Mouse (Mus musculus): Measurements from ENCODE around the gene Ywhag. TPM values are rescaled to one million over a fixed set of nuclear protein-coding genes. Genes with fewer than 3 reads are reported as not detected.

Gene Ywhag
- polyA plus RNA-seq, 1 experiment from 2014 or later = 208 TPM

DNA sequence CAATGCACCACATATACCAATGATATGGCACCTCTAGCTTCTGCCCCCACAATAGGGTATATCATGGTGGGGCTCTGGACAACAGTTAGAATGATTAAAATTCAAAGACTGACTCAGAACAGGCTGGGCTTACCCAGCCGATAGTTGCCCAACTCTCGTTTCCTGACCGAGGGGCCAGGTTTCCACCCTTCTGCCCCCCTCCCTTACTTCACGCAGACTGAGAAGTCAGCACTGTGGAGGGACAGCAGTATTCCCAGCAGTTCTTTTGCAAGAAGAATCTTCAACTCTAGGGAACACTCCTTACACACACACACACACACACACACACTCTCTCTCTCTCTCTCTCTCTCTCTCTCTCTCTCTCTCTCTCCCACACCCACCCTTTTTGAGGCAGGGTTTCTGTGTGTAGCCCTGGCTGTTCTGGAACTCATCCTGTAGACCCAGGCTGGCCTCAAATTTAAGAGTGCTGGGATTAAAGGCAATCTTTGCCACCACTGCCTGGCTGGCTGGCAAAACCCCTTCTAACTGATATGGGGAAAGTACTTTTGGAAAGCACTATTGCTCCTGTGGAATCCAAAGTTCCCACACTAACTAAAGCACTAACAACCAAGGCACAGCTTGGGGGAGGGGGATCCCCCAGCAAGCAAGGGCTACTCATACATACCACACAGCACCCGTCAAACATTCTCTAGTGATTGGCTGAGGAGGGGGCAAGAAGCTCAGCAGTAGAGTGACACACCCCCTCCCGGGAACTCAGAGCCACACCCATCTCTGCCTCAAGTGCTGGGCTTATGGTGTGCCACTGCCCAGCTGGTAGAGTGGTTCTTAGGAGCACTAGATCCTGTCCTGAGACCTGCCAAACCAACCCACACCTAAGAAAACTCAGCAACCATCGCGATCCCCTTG lies 28.8 kb downstream of the Ywhag start:
- Histone ChIP-seq H3K9me3 (ENCODE audit: control insufficient read depth, low read length) (no peaks in the 10 kb centered on the region), H3K4me3 (ENCODE audit: low read depth, low read length) (no peak overlapping the region), H3K4me1 (replicated peaks; ENCODE audit: control insufficient read depth, insufficient read depth, low read length) (no peaks in the 10 kb centered on the region), H3K27me3 (ENCODE audit: control insufficient read depth, insufficient read depth, low read length) (no peaks in the 10 kb centered on the region), H3K4me2 (replicated peaks; ENCODE audit: low read depth, low read length) (no peak overlapping the region), H3K27ac (ENCODE audit: low read depth, low read length) (no peak overlapping the region; the same call in 1 of the 2 replicates), H3K36me3 (ENCODE audit: control insufficient read depth, insufficient read depth, low read length) (peaks cover 12% of the 10 kb centered on the region; the same call in 1 of the 2 replicates), H3K9ac (ENCODE audit: low read depth, low read length) (no peak overlapping the region)
- no peak for DNase-seq (ENCODE audit: low spot score)
- 72% methylated on average over 8 of the region's 8 CpGs for WGBS
- no peak for ATAC-seq (ENCODE audit: low FRiP score)

- no peak overlapping the region for H3K9ac ChIP-seq (ENCODE audit: low read depth, low read length)
- 60% methylated on average over 5 of the region's 5 CpGs for WGBS
Measured at GRCm38 (mm10) chr5:135904259-135904658, 30.2 kb downstream of the Ywhag start.

DNA sequence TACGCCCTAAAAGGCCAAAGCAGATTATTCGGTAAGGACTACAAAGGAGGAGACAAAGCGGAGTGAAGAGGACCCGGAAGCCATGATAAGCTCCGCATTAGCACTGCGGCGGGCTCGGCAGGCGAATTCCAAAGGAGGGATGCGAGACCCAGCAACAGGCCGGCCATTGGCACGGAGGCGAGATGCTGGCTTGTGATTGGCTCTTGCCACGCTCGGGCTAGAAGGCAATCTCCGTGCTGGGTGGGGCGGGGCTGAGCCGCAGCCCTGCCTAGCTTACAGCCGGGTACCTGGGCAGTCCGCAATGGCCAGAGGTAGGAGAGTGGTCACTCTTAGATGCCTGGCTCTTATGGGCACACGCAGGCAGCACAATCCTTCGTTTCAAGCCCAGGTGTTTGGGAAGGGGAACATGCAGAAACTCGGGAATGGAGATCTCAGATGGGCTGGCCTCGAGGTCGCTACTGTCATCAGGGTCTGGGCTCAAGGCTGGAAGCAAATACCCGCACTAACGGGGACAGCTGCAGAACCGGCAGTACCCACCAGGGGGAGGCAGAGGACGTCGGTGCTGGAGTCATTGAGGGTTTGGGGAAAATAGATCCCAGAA lies 30.8 kb downstream of the Ywhag start:
- DNase-seq (ENCODE audit: low spot score) (peak; percentile 96), ATAC-seq (ENCODE audit: low FRiP score) (peak; percentile 97)
- Histone ChIP-seq H3K4me3 (ENCODE audit: low read depth, low read length) (peak overlapping the region; percentile 23), H3K36me3 (ENCODE audit: control insufficient read depth, insufficient read depth, low read length) (no peaks in the 10 kb centered on the region), H3K27ac (ENCODE audit: low read depth, low read length) (peak overlapping the region; percentile 61), H3K9me3 (ENCODE audit: control insufficient read depth, low read length) (no peaks in the 10 kb centered on the region), H3K4me1 (replicated peaks; ENCODE audit: control insufficient read depth, insufficient read depth, low read length) (no peaks in the 10 kb centered on the region), H3K27me3 (ENCODE audit: control insufficient read depth, insufficient read depth, low read length) (no peaks in the 10 kb centered on the region), H3K4me2 (replicated peaks; ENCODE audit: low read depth, low read length) (peak overlapping the region; percentile 54), H3K9ac (ENCODE audit: low read depth, low read length) (peak overlapping the region; percentile 29)
- under 1% methylated on average over 30 of the region's 30 CpGs for WGBS

More at GRCm38 (mm10) chr5:135904259-135904658, 30.2 kb downstream of the Ywhag start:
- Histone ChIP-seq H3K9me3 (ENCODE audit: control insufficient read depth, low read length) (no peaks in the 10 kb centered on the region), H3K27me3 (ENCODE audit: control insufficient read depth, insufficient read depth, low read length) (no peaks in the 10 kb centered on the region), H3K4me3 (ENCODE audit: low read depth, low read length) (no peak overlapping the region), H3K4me2 (replicated peaks; ENCODE audit: low read depth, low read length) (peak overlapping the region; percentile 54; the same call in 1 of the 2 replicates), H3K4me1 (replicated peaks; ENCODE audit: control insufficient read depth, insufficient read depth, low read length) (no peaks in the 10 kb centered on the region), H3K36me3 (ENCODE audit: control insufficient read depth, insufficient read depth, low read length) (peaks cover 3% of the 10 kb centered on the region; the same call in 1 of the 2 replicates), H3K27ac (ENCODE audit: low read depth, low read length) (peak overlapping the region; percentile 21; the same call in 1 of the 2 replicates)
- no peak for DNase-seq (ENCODE audit: low spot score)
- no peak for ATAC-seq (ENCODE audit: low FRiP score)

DNA sequence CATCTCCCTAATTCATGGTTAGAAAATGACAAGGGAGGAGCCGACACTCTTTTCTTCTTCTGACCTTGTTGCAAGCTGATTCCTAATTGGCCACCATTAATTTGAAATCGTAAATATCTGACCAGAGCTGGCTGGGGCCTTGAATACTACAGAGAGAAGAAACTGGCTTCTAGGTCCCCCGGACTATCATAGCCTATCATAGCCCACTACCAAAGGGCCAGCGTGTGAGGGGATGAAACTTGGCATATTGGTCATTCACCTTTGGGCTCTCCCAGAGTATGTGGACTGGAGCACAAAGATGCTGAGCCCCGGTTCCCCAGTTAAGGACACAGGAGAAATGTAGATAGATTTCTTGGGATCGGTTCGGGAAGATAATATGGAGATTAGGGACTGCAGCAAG lies 31.4 kb downstream of the Ywhag start:
- H3K9ac ChIP-seq (ENCODE audit: low read depth, low read length) = peak overlapping the region; percentile 29
- 31% methylated on average over 7 of the region's 7 CpGs for WGBS
- H3K9me3 ChIP-seq (ENCODE audit: control insufficient read depth, low read length) = no peaks in the 10 kb centered on the region
- peak overlapping the region; percentile 54 for H3K4me2 ChIP-seq (replicated peaks; ENCODE audit: low read depth, low read length)
- peak overlapping the region; percentile 61 for H3K27ac ChIP-seq (ENCODE audit: low read depth, low read length)
- DNase-seq (ENCODE audit: low spot score) (no peak), ATAC-seq (ENCODE audit: low FRiP score) (no peak)
- peak overlapping the region; percentile 23 for H3K4me3 ChIP-seq (ENCODE audit: low read depth, low read length)
- H3K36me3 ChIP-seq (ENCODE audit: control insufficient read depth, insufficient read depth, low read length) = no peaks in the 10 kb centered on the region
- no peaks in the 10 kb centered on the region for H3K27me3 ChIP-seq (ENCODE audit: control insufficient read depth, insufficient read depth, low read length)
- H3K4me1 ChIP-seq (replicated peaks; ENCODE audit: control insufficient read depth, insufficient read depth, low read length) = no peaks in the 10 kb centered on the region

DNA sequence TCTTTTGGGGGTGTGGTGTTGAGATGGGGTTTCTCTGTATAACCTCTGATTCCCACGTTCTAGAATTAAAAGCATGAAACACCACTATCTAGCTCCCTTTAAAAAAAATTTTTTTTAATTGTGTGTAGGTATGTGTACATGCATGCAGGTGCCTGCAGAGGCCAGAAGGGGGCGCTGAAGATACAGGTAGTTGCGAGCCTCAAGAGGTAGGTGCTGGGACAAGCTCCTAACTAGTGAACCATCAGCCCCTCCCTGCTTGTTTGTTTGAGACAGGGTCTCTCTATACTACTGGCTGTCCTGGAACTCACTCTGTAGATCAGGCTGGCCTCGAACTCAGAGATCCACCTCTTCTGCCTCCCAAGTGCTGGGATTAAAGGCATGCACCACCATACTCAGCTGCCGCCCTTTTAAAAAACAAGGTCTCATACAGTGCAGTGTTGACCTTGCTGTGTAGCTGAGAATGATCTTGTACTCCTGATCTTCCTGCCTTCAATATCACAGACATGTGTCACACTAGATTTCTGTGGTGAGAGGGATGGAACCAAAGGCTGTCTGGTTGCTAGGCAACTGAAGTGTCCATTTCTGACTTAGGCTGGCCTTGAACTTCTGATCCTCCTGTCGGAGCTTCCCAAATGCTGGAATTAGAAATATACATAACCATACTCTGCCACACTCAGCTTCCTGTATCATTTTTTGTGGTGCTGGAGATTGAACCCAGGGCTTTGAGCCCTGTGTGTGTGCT lies 32.9 kb downstream of the Ywhag start:
- H3K27ac ChIP-seq (ENCODE audit: low read depth, low read length) = no peak overlapping the region
- no peak overlapping the region for H3K4me3 ChIP-seq (ENCODE audit: low read depth, low read length)
- H3K9me3 ChIP-seq (ENCODE audit: control insufficient read depth, low read length) = no peaks in the 10 kb centered on the region
- H3K4me1 ChIP-seq (replicated peaks; ENCODE audit: control insufficient read depth, insufficient read depth, low read length) = no peaks in the 10 kb centered on the region
- ATAC-seq (ENCODE audit: low FRiP score) = no peak
- no peaks in the 10 kb centered on the region for H3K27me3 ChIP-seq (ENCODE audit: control insufficient read depth, insufficient read depth, low read length)
- DNase-seq (ENCODE audit: low spot score) = no peak
- no peak overlapping the region for H3K9ac ChIP-seq (ENCODE audit: low read depth, low read length)
- H3K36me3 ChIP-seq (ENCODE audit: control insufficient read depth, insufficient read depth, low read length) = no peaks in the 10 kb centered on the region
- 68% methylated on average over 6 of the region's 6 CpGs for WGBS
- H3K4me2 ChIP-seq (replicated peaks; ENCODE audit: low read depth, low read length) = no peak overlapping the region

- no peaks in the 10 kb centered on the region for H3K9me3 ChIP-seq (ENCODE audit: control insufficient read depth, low read length)
- no peak for ATAC-seq (ENCODE audit: low FRiP score)
- H3K9ac ChIP-seq (ENCODE audit: low read depth, low read length) = no peak overlapping the region
- H3K4me2 ChIP-seq (replicated peaks; ENCODE audit: low read depth, low read length) = no peak overlapping the region
- no peak overlapping the region for H3K4me3 ChIP-seq (ENCODE audit: low read depth, low read length)
- no peak for DNase-seq (ENCODE audit: low spot score)
- 80% methylated on average over 3 of the region's 3 CpGs for WGBS
- no peaks in the 10 kb centered on the region for H3K27me3 ChIP-seq (ENCODE audit: control insufficient read depth, insufficient read depth, low read length)
- no peaks in the 10 kb centered on the region for H3K4me1 ChIP-seq (replicated peaks; ENCODE audit: control insufficient read depth, insufficient read depth, low read length)
- no peaks in the 10 kb centered on the region for H3K36me3 ChIP-seq (ENCODE audit: control insufficient read depth, insufficient read depth, low read length)
- no peak overlapping the region for H3K27ac ChIP-seq (ENCODE audit: low read depth, low read length)
Measured at GRCm38 (mm10) chr5:135900701-135901100, 33.7 kb downstream of the Ywhag start.

DNA sequence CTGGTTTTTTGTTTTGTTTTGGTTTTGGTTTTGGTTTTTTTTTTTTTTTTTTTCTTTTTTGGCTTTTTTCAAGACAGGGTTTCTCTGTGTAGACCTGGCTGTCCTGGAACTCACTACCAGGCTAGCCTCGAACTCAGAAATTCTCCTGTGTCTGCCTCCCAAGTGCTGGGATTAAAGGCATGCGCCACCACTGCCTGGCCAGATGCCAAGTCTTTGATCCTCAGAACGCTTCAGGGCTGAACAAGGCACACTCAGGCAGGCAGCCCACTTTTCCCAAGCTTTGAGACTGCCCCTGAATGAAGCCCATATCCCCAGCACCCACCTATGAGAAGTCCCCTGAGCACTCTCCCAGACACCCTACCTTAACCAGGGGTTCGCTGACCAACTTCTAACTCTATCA lies 34.6 kb downstream of the Ywhag start:
- no peak for ATAC-seq (ENCODE audit: low FRiP score)
- Histone ChIP-seq H3K27ac (ENCODE audit: low read depth, low read length) (no peak overlapping the region), H3K36me3 (ENCODE audit: control insufficient read depth, insufficient read depth, low read length) (no peaks in the 10 kb centered on the region), H3K9ac (ENCODE audit: low read depth, low read length) (no peak overlapping the region), H3K4me2 (replicated peaks; ENCODE audit: low read depth, low read length) (no peak overlapping the region), H3K4me1 (replicated peaks; ENCODE audit: control insufficient read depth, insufficient read depth, low read length) (no peaks in the 10 kb centered on the region), H3K27me3 (ENCODE audit: control insufficient read depth, insufficient read depth, low read length) (no peaks in the 10 kb centered on the region), H3K4me3 (ENCODE audit: low read depth, low read length) (no peak overlapping the region), H3K9me3 (ENCODE audit: control insufficient read depth, low read length) (no peaks in the 10 kb centered on the region)
- no peak for DNase-seq (ENCODE audit: low spot score)
- 70% methylated on average over 4 of the region's 4 CpGs for WGBS

DNA sequence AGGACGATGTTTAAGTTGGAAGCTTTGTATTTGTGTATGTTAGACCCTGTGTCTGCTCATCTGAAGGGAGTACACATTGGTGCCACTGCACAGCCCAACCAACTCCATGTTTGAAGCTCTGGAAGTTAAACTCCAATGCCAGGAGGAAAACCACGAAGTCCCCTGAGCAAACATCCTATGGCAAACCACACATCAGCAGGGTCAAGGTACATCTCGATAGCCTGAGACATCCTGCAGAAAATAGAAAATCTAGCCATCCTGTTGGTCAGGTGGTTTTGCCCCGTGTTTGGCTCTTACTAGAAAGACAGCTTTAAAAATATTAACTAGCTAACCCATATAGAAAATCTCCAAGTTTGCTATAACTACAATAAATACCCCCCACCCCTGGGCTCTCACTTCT lies 35.4 kb downstream of the Ywhag start:
- ATAC-seq (ENCODE audit: low FRiP score) (no peak), DNase-seq (ENCODE audit: low spot score) (no peak)
- no peak overlapping the region for H3K9ac ChIP-seq (ENCODE audit: low read depth, low read length)
- no peaks in the 10 kb centered on the region for H3K4me1 ChIP-seq (replicated peaks; ENCODE audit: control insufficient read depth, insufficient read depth, low read length)
- no peak overlapping the region for H3K27ac ChIP-seq (ENCODE audit: low read depth, low read length)
- no peak overlapping the region for H3K4me2 ChIP-seq (replicated peaks; ENCODE audit: low read depth, low read length)
- no peaks in the 10 kb centered on the region for H3K9me3 ChIP-seq (ENCODE audit: control insufficient read depth, low read length)
- no peaks in the 10 kb centered on the region for H3K36me3 ChIP-seq (ENCODE audit: control insufficient read depth, insufficient read depth, low read length)
- no peak overlapping the region for H3K4me3 ChIP-seq (ENCODE audit: low read depth, low read length)
- 90% methylated on average over 4 of the region's 4 CpGs for WGBS
- no peaks in the 10 kb centered on the region for H3K27me3 ChIP-seq (ENCODE audit: control insufficient read depth, insufficient read depth, low read length)
